Mouse (Mus musculus): ENCODE measurements at regions not wholly inside any gene's neighbourhood (a gene's known extent, or its start where the extent isn't known, plus 50 kb on each side); places are given as distances from the start of the nearest gene placed in this dataset.

DNA sequence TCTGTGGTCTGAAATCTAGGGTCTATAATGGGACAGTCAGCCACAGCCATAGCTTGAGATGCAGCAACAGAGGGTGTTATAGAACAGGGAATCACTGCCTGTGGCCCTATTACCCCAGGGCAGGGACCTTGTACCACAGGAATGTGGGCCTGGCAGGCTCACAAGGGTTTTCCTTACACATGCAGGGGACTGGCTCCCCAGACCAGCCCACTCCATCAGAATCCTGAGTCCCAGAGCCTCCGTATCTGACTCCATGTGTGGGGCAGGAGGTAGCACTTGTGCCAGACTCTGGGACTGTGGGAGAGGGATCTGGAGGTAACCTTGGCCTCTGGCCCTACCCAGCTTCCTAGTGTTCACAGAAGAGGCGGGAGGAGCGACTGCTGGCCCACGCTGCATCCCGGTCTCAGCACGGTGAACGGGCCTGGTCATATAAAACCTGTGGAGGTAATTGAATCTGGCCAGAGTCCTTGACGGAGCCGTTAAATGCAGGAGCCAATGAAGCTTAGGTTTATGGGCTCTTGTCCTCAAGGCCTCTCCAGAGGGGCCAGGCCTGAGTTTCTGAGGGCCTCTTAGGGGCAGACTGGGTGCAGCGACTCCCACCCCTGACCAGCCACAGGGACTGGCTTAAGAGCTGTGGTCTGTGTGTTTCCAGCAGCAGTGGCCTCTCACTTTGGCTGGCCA is 119.4 kb downstream of the Kif26a start:
- no peak overlapping the region for H3K9ac ChIP-seq
- H3K36me3 ChIP-seq, result no peaks in the 10 kb centered on the region
- no peak overlapping the region for H3K27ac ChIP-seq (replicated peaks)

DNA sequence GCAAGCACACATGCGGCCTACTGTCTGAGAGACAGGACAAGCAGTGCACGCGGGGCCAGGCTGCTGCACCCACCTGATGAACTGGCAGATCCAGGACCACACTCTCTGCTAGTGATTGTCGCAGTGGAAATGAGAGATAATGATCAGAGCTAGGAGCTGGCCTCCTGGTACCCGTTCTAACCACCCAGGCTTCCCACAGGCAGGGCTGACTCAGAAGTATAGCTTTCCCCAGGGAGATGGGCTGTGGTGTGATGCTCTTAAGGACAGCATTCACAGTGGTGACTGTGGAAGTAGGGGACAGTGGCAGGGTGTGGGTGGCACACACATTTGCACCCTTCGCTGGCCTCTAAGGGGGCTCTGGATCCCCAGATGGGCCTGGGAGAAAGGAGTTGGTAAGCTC is 128.0 kb downstream of the Kif26a start:
- Histone ChIP-seq H3K4me2 (replicated peaks) (no peak overlapping the region), H3K4me3 (replicated peaks) (no peak overlapping the region), H3K9ac (no peak overlapping the region), H3K9me3 (replicated peaks) (no peaks in the 10 kb centered on the region), H3K27me3 (peaks cover 4% of the 10 kb centered on the region; the same call in 1 of the 2 replicates), H3K27ac (replicated peaks) (no peak overlapping the region), H3K4me1 (peaks cover 12% of the 10 kb centered on the region; the same call in 1 of the 2 replicates), H3K36me3 (no peaks in the 10 kb centered on the region)
- ATAC-seq (ENCODE audit: insufficient number of reproducible peaks, low FRiP score, low TSS enrichment, low read depth), result no peak
- WGBS, result 59% methylated on average over 6 of the region's 6 CpGs

More for the DNA sequence above, 119.4 kb downstream of the Kif26a start:
- Histone ChIP-seq H3K4me2 (replicated peaks) (no peak overlapping the region), H3K4me3 (replicated peaks) (no peak overlapping the region), H3K27me3 (no peaks in the 10 kb centered on the region; the same call in none of the 2 replicates), H3K9me3 (replicated peaks) (no peaks in the 10 kb centered on the region), H3K4me1 (peaks cover 22% of the 10 kb centered on the region)
- 52% methylated on average over 10 of the region's 10 CpGs for WGBS
- peak; percentile 40; the same call in 1 of the 2 replicates for ATAC-seq (ENCODE audit: insufficient number of reproducible peaks, low FRiP score, low TSS enrichment, low read depth)

DNA sequence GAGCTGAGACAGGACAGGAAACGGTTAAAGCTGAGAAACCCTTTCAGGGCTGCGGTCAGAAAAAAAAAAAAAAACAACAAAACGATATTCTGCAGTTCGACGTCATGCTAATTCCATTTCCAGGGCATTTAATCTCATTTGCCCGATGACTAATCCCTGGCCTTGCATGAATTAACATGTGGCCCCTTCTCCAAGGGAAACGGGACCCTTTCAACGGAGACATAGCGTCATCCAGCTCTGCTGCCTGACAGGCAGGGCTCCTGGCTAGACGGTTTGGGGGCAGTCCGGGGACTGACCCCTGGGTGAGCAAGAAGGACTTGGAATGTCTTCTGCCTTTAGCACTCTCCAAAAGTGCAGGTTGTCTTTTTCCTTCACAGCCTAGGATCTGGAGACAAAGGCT is 128.7 kb downstream of the Kif26a start:
- Histone ChIP-seq H3K27me3 (peaks cover 6% of the 10 kb centered on the region; the same call in 1 of the 2 replicates), H3K4me2 (replicated peaks) (no peak overlapping the region), H3K9me3 (replicated peaks) (no peaks in the 10 kb centered on the region), H3K27ac (replicated peaks) (no peak overlapping the region), H3K36me3 (no peaks in the 10 kb centered on the region), H3K4me3 (replicated peaks) (no peak overlapping the region), H3K9ac (no peak overlapping the region), H3K4me1 (peaks cover 12% of the 10 kb centered on the region; the same call in 1 of the 2 replicates)
- 17% methylated on average over 11 of the region's 11 CpGs for WGBS
- no peak for ATAC-seq (ENCODE audit: insufficient number of reproducible peaks, low FRiP score, low TSS enrichment, low read depth)

DNA sequence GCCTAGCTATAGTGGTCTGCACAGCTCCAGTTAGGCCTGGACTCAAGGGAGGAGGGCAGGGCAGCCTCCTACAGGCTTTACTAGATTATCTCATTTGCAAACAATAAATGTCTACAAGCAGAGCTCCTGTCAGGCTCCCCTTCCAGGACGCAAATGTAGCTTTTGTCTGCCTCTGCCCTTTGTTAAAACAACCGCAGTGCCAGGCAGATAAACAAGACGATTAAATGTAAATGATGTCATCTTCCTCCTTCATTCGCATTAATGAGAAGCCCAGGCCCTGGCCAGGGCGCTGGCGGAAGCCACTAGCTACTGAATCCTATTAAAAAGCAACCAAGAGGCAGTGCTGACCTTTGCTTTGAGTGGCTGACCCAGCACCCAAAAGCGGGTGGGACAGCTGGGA is 130.6 kb downstream of the Kif26a start:
- Histone ChIP-seq H3K4me2 (replicated peaks) (no peak overlapping the region), H3K4me3 (replicated peaks) (no peak overlapping the region), H3K36me3 (no peaks in the 10 kb centered on the region), H3K27me3 (peaks cover 8% of the 10 kb centered on the region; the same call in 1 of the 2 replicates), H3K4me1 (peaks cover 12% of the 10 kb centered on the region; the same call in 1 of the 2 replicates), H3K9ac (no peak overlapping the region), H3K27ac (replicated peaks) (no peak overlapping the region), H3K9me3 (replicated peaks) (no peaks in the 10 kb centered on the region)
- 53% methylated on average over 7 of the region's 7 CpGs for WGBS
- ATAC-seq (ENCODE audit: insufficient number of reproducible peaks, low FRiP score, low TSS enrichment, low read depth), result no peak

DNA sequence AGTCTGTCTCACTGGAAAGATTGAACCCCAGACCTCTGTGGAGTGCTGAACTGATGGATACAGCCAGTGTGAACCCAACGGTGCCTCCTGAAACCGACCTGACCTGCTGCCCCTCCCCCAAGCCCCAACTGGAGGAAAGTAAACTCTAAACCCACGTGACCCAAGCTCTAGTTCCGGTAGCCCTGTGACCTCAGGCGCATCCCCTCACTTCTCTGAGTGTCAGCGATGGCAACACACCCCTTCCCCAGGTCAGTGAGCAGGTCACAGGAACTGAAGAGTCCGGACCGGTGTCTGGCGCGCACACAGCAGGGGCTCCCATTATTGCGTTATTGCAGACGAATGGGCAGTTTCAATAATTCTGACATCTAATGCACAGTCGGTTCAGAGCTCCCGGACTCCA is 131.5 kb downstream of the Kif26a start:
- 48% methylated on average over 14 of the region's 14 CpGs for WGBS
- Histone ChIP-seq H3K27ac (replicated peaks) (no peak overlapping the region), H3K4me2 (replicated peaks) (no peak overlapping the region), H3K36me3 (no peaks in the 10 kb centered on the region), H3K27me3 (peaks cover 8% of the 10 kb centered on the region; the same call in 1 of the 2 replicates), H3K9me3 (replicated peaks) (no peaks in the 10 kb centered on the region), H3K9ac (no peak overlapping the region), H3K4me1 (peaks cover 12% of the 10 kb centered on the region; the same call in 1 of the 2 replicates), H3K4me3 (replicated peaks) (no peak overlapping the region)
- no peak for ATAC-seq (ENCODE audit: insufficient number of reproducible peaks, low FRiP score, low TSS enrichment, low read depth)

DNA sequence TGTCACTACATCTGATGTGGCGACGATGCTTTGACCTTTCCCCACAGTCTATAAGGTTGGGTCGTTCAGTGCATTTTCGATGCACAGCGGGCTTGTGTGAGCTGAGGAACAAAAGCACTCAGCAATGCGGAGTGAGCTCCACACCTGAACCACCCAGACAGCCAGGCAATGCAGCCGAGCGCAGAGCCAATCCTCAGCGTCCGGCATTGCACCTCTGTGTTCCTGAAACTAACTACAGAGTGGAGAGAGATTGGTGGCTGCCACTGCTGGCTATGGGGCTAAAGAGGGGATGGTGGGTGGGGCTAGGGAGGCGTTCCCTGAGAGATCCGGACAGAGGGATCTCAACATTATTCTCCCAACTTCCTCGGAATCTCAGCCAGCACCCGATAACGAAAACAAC is 139.1 kb downstream of the Kif26a start:
- Histone ChIP-seq H3K4me2 (replicated peaks) (no peak overlapping the region), H3K9me3 (replicated peaks) (no peaks in the 10 kb centered on the region), H3K9ac (no peak overlapping the region), H3K27me3 (no peaks in the 10 kb centered on the region), H3K36me3 (no peaks in the 10 kb centered on the region), H3K27ac (replicated peaks) (no peak overlapping the region), H3K4me1 (peaks cover 13% of the 10 kb centered on the region), H3K4me3 (replicated peaks) (no peak overlapping the region)
- no peak for ATAC-seq (ENCODE audit: insufficient number of reproducible peaks, low FRiP score, low TSS enrichment, low read depth)
- 53% methylated on average over 15 of the region's 15 CpGs for WGBS

DNA sequence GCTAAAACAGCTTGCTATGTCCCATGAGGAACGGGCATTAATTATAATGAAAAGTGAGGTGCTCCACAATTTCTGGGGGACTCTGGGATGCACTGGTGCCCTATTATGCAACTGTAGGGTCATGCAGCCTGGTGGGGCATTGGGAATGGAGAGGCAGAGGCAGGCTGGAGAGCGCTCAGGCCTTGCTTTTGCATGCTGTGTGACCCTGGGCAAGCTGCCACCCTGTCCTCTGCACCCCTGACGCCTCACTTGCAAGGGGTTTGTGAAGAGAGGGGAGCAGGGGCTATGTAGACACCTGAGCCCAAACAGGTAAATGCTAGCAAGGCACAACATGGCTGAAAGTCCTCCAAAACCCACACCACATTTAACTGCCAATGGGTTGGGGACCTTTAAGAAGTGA is 142.8 kb downstream of the Kif26a start:
- Histone ChIP-seq H3K4me2 (replicated peaks) (no peak overlapping the region), H3K4me1 (peaks cover 15% of the 10 kb centered on the region), H3K4me3 (replicated peaks) (no peak overlapping the region), H3K27me3 (no peaks in the 10 kb centered on the region), H3K9me3 (replicated peaks) (no peaks in the 10 kb centered on the region), H3K27ac (replicated peaks) (no peak overlapping the region), H3K9ac (no peak overlapping the region), H3K36me3 (no peaks in the 10 kb centered on the region)
- ATAC-seq (ENCODE audit: insufficient number of reproducible peaks, low FRiP score, low TSS enrichment, low read depth), result no peak
- WGBS, result 78% methylated on average over 3 of the region's 3 CpGs

DNA sequence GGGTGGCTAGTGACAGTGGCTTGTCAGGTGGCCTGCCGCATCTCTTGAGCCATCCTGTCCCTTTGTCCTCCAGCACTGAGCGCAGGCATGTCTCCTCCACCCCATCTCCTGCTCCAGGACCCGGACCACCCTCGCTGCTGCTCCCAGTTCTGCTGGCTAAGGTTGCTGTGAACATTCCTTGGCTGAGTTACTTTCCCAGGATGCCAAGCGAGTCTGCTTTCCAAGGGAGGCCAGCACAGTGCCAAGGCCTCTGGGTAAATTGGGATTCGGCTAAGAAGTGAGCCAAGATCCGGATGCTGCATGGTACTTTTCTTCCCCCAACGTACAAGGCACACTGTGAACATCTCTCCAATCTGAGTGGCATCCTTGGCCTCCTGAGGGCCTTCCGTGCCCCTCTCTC is 144.3 kb downstream of the Kif26a start:
- WGBS, result 69% methylated on average over 9 of the region's 9 CpGs
- Histone ChIP-seq H3K4me1 (peaks cover 15% of the 10 kb centered on the region), H3K27ac (replicated peaks) (no peak overlapping the region), H3K4me3 (replicated peaks) (no peak overlapping the region), H3K9ac (no peak overlapping the region), H3K4me2 (replicated peaks) (no peak overlapping the region), H3K27me3 (peaks cover 5% of the 10 kb centered on the region; the same call in 1 of the 2 replicates), H3K36me3 (no peaks in the 10 kb centered on the region), H3K9me3 (replicated peaks) (no peaks in the 10 kb centered on the region)
- ATAC-seq (ENCODE audit: insufficient number of reproducible peaks, low FRiP score, low TSS enrichment, low read depth), result peak; percentile 12; the same call in 1 of the 2 replicates

DNA sequence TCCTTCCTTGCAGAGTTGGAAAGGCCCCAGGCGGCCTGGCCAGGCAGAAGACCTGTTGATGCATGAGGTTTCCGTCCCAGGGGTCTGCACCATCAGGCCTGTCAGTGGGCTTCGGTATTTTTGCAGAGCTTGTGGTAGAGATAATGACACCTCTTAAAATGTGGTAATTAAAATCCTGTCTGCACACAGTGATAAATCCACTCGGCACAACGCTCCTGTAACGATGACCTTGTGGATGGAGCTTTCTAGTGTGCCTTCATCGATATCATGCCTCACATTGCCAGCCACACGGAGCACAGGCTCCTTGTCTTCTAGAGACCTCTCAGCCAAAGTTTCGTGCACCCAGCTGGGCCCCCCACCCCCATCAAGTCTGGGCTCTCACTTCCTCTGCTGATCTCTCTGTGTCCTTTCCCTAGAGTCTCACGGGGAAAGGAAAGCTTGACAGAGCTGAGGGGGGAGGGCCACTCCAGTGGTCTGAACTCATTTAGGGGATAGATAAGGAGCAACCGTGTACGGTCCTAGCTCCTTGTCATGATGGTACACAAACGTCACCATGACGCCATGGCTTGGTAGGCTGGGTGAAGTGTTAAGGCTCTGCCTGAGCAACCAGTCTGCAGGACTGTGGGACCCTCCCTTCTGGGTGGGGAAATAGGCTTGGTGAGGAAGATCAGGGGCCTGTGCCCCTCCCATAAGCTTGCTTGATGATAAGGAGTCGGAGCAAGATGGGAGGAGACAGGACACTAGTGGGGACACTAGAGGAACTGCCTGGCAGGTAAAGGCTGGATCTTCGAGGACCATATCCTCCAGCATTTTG is 145.9 kb downstream of the Kif26a start:
- Histone ChIP-seq H3K9me3 (replicated peaks) (no peaks in the 10 kb centered on the region), H3K4me1 (peaks cover 21% of the 10 kb centered on the region), H3K9ac (no peak overlapping the region), H3K4me2 (replicated peaks) (no peak overlapping the region), H3K27me3 (peaks cover 5% of the 10 kb centered on the region; the same call in 1 of the 2 replicates), H3K27ac (replicated peaks) (no peak overlapping the region), H3K4me3 (replicated peaks) (no peak overlapping the region), H3K36me3 (no peaks in the 10 kb centered on the region)
- no peak for ATAC-seq (ENCODE audit: insufficient number of reproducible peaks, low FRiP score, low TSS enrichment, low read depth)
- 72% methylated on average over 16 of the region's 16 CpGs for WGBS

DNA sequence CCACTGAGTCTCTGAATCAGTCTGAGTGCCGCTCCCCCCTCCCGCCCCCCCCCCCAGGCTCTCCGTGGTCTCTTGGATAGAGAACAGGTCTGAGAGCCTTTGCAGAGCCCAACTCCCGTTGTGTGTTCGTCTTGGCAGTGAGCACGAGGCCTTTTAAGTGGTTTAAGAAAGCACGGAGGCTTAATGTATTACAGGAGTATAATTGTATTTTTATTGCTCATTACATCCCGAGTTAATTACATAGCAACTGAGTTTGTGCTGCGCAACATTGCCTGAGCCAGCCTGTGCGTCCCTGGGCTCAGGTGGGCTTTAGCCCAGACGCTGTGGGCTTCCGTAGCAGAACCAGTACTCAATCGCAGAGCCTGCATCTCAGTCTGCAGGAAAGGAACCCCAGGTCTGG is 147.1 kb downstream of the Kif26a start:
- Histone ChIP-seq H3K4me2 (replicated peaks) (no peak overlapping the region), H3K9ac (no peak overlapping the region), H3K9me3 (replicated peaks) (no peaks in the 10 kb centered on the region), H3K27ac (replicated peaks) (no peak overlapping the region), H3K4me1 (peaks cover 21% of the 10 kb centered on the region), H3K27me3 (peaks cover 5% of the 10 kb centered on the region; the same call in 1 of the 2 replicates), H3K36me3 (no peaks in the 10 kb centered on the region), H3K4me3 (replicated peaks) (no peak overlapping the region)
- no peak for ATAC-seq (ENCODE audit: insufficient number of reproducible peaks, low FRiP score, low TSS enrichment, low read depth)
- WGBS, result 52% methylated on average over 13 of the region's 13 CpGs

DNA sequence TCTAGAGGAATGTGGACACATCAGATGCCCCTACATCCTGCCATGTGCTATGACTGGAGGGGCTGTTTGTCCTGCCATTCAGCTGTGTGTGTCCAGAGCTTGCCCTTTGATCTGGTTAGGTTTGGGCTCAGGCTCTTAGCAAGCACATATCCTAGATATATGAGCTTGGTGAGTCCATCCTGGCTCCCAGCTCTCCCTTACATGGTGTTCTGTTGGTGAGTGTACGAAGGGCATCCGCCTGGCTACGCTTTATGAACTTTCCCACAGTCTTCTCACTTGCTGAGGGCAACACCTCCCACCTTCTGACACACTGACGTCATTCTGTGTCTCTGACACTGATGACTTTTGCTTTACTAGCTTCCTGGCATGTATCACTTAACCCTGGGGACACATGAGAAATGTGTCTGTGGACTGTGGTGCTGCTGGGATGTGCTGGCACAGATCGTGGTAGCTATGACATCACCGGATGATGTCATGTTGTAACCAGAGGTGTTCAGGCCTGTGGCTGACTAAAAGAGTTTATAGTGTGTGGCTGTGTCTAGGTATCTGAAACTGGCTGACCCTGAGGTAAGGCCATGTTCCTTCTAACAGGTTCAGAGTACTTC is 149.4 kb downstream of the Kif26a start:
- 76% methylated on average over 6 of the region's 6 CpGs for WGBS
- no peak for ATAC-seq (ENCODE audit: insufficient number of reproducible peaks, low FRiP score, low TSS enrichment, low read depth)
- H3K9ac ChIP-seq, result no peak overlapping the region
- peaks cover 7% of the 10 kb centered on the region; the same call in 1 of the 2 replicates for H3K27me3 ChIP-seq
- H3K4me2 ChIP-seq (replicated peaks), result no peak overlapping the region
- no peak overlapping the region for H3K4me3 ChIP-seq (replicated peaks)
- peaks cover 28% of the 10 kb centered on the region for H3K4me1 ChIP-seq
- no peaks in the 10 kb centered on the region for H3K9me3 ChIP-seq (replicated peaks)
- no peaks in the 10 kb centered on the region for H3K36me3 ChIP-seq
- no peak overlapping the region for H3K27ac ChIP-seq (replicated peaks)

Measured in embryonic facial prominence, embryonic 15.5 days (tissue).